Mouse (Mus musculus) small intestine, adult 10 weeks (tissue): ENCODE measurements around the gene Mfap3. TPM values are rescaled to one million over a fixed set of nuclear protein-coding genes. Genes with fewer than 3 reads are reported as not detected.

ENCODE experiments used
- polyA plus RNA-seq: library from polyadenylated mRNA; stranded (reverse); fragments of 350-450 nt; fragmentation: Illumina TruSeq; extraction: RNeasy Lipid Tissue Mini Kit (QIAGEN cat#74804); gene quantifications from one replicate; pipeline ENCODE4 v1.2.3, GENCODE M21; 2014; ENCODE audit warnings: low replicate concordance

Gene Mfap3
- polyA plus RNA-seq: 31.1 TPM

GRCm38 (mm10) chr11:57518091-57518750 lies at the start of gene Mfap3, which contains the start of gene Fam114a2:
Gene Mfap3, plus strand, starts transcription at chr11:57518664.
Gene Fam114a2, minus strand, starts transcription at chr11:57518617.

Other genes with a start within 250 kb of the Mfap3 start
- gene Fam114a2, start within 50 bp of the Mfap3 start, polyA plus RNA-seq: 77.7 TPM
- gene Galnt10, start 126.8 kb downstream of the Mfap3 start, polyA plus RNA-seq: 1.6 TPM